Mouse (Mus musculus) lung, embryonic 14.5 days (tissue): ENCODE data around the gene Mettl1. TPM values are rescaled to one million over a fixed set of nuclear protein-coding genes. Genes with fewer than 3 reads are reported as not detected.

ENCODE experiments used
- ATAC-seq: fragments of 200-750 bp; cut with Nextera tagmentation; 2 replicates; pipeline ENCODE4 v1.8.0; 2017; ENCODE audit warnings: mild to moderate bottlenecking, moderate TSS enrichment, moderate library complexity; ENCODE audit not compliant: insufficient read depth
- DNase-seq: peaks from one replicate; pipeline ENCODE4 v3.0.0-alpha.2; 2015
- H3K27ac ChIP-seq: fragments of 300-500 bp; sonication (generic); 2 replicates; pipeline ENCODE4 v1.5.1; 2014; ENCODE audit warnings: low read depth, mild to moderate bottlenecking, moderate library complexity
- H3K27me3 ChIP-seq: fragments of 300-500 bp; sonication (generic); 2 replicates; pipeline ENCODE4 v1.6.1; 2014; ENCODE audit warnings: low read length, control low read depth; ENCODE audit not compliant: insufficient read depth
- H3K36me3 ChIP-seq: fragments of 300-500 bp; sonication (generic); 2 replicates; pipeline ENCODE4 v1.6.1; 2014; ENCODE audit warnings: control low read depth; ENCODE audit not compliant: insufficient read depth
- H3K4me1 ChIP-seq: fragments of 300-500 bp; sonication (generic); 2 replicates; pipeline ENCODE4 v1.6.1; 2014; ENCODE audit warnings: antibody characterized with exemption, control low read depth; ENCODE audit not compliant: insufficient read depth
- H3K4me2 ChIP-seq: fragments of 300-500 bp; sonication (generic); 2 replicates; pipeline ENCODE4 v1.6.1; 2014; ENCODE audit warnings: mild to moderate bottlenecking
- H3K4me3 ChIP-seq: fragments of 300-500 bp; sonication (generic); 2 replicates; pipeline ENCODE4 v1.5.1; 2014; ENCODE audit warnings: low read depth, low read length
- H3K9ac ChIP-seq: fragments of 300-500 bp; sonication (generic); 2 replicates; pipeline ENCODE4 v1.6.1; 2014
- H3K9me3 ChIP-seq: fragments of 300-500 bp; sonication (generic); 2 replicates; pipeline ENCODE4 v1.6.1; 2016; ENCODE audit warnings: low read depth, low read length, control low read depth
- CTCF ChIP-seq: IDR thresholded peaks from 2 replicates; pipeline ENCODE4 v1.5.1; 2016; ENCODE audit warnings: antibody characterized with exemption, low read depth
- WGBS: fragments of 180-500 bp; shearing (Covaris S2); extraction: QIAGEN DNeasy Blood & Tissue Kit; methylation state at CpG from one replicate; pipeline ENCODE4 v1.1.7; 2014; 5-methylcytosine and 5-hydroxymethylcytosine counted together
- polyA plus RNA-seq: library from polyadenylated mRNA; unstranded; fragments of >200 nt; fragmentation: Nextera tagmentation; extraction: Ambion mirVana; gene quantifications from 2 replicates; pipeline ENCODE4 v1.2.1, GENCODE M21; 2014

Mettl1 gene
- polyA plus RNA-seq, 1 experiment from 2014 or later, result 59.5 TPM

DNA sequence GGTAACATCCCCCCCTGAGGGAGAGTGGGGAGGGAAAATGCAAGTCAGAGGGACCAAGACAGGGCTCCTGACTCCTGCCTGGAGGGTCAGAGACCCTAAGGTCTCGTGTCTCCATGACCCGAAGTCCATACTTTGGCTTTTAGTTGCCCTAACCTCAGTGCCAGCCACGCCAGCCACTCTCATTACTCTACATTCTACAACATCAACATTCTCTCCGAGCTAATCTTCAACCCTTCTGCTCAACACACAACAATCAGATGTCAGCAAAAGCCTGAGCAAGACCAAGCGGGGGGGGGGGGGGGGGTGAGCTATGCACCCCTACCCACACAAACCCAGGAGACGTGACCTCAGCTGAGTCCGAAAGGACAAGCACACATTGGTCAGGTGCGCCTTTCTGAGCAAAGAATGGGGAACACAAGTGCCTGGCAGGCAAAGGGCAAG lies 7.9 kb upstream of the Mettl1 start:
- H3K4me3 ChIP-seq, result no peak overlapping the region
- TF ChIP-seq CTCF, result no peak
- H3K9me3 ChIP-seq, result no peaks in the 10 kb centered on the region
- 78% methylated on average over 8 of the region's 8 CpGs for WGBS
- H3K9ac ChIP-seq, result no peak overlapping the region
- H3K4me1 ChIP-seq, result no peaks in the 10 kb centered on the region
- H3K4me2 ChIP-seq, result no peak overlapping the region
- DNase-seq, result no peak
- no peaks in the 10 kb centered on the region for H3K27me3 ChIP-seq
- no peak overlapping the region for H3K27ac ChIP-seq
- H3K36me3 ChIP-seq, result peaks cover 11% of the 10 kb centered on the region
- ATAC-seq, result no peak

DNA sequence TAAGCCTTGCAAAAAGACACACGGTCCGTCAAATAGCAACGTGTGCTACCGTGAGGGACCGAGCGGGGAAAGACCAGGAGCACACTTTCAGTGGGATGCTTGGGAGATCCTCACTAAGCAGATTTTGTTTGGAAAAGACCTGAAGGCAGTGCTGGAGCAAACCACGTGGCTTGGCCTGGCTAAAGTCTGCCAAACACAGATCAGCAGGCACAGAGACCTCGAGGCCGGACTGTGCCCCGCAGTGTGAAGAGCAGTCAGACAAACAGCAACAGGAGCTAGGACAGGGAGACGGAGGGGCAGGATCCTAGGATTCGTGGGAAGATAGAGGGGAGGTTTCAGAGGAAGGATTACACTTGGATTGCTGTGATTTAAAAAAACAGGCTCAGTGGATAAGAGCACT lies 4.9 kb upstream of the Mettl1 start:
- H3K27ac ChIP-seq, result no peak overlapping the region
- no peak for TF ChIP-seq CTCF
- ATAC-seq (no peak), DNase-seq (no peak)
- WGBS, result 75% methylated on average over 12 of the region's 12 CpGs
- H3K9ac ChIP-seq, result no peak overlapping the region
- no peak overlapping the region for H3K4me2 ChIP-seq
- no peaks in the 10 kb centered on the region for H3K36me3 ChIP-seq
- H3K27me3 ChIP-seq, result peaks cover 5% of the 10 kb centered on the region
- H3K9me3 ChIP-seq, result no peaks in the 10 kb centered on the region
- no peak overlapping the region for H3K4me3 ChIP-seq
- no peaks in the 10 kb centered on the region for H3K4me1 ChIP-seq

DNA sequence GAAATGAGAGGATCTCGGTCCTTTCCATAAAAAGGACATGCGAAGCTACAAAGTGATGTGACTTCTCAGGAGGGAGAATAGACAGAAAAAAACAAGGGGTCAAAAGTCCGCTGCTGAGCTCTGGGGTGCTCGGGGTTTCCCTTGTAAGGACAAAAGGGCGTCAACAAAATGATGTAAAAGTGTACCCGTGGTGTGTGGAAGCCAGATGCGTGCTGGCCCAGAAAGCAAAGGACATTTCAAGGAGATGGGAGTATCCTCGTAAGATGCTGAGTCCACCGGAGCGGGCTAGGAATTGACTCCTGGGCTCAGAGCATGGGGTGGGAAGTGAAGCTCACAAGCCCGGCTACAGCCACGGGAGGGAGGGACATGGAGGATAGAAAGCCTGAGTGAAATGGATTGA lies 3.6 kb upstream of the Mettl1 start:
- H3K4me3 ChIP-seq, result no peak overlapping the region
- no peak overlapping the region for H3K27ac ChIP-seq
- peaks cover 4% of the 10 kb centered on the region; the same call in 1 of the 2 replicates for H3K4me1 ChIP-seq
- H3K27me3 ChIP-seq, result peaks cover 5% of the 10 kb centered on the region
- H3K4me2 ChIP-seq, result no peak overlapping the region
- 76% methylated on average over 12 of the region's 12 CpGs for WGBS
- DNase-seq (no peak), ATAC-seq (no peak)
- no peaks in the 10 kb centered on the region for H3K9me3 ChIP-seq
- no peaks in the 10 kb centered on the region for H3K36me3 ChIP-seq
- H3K9ac ChIP-seq, result no peak overlapping the region
- TF ChIP-seq CTCF, result no peak

DNA sequence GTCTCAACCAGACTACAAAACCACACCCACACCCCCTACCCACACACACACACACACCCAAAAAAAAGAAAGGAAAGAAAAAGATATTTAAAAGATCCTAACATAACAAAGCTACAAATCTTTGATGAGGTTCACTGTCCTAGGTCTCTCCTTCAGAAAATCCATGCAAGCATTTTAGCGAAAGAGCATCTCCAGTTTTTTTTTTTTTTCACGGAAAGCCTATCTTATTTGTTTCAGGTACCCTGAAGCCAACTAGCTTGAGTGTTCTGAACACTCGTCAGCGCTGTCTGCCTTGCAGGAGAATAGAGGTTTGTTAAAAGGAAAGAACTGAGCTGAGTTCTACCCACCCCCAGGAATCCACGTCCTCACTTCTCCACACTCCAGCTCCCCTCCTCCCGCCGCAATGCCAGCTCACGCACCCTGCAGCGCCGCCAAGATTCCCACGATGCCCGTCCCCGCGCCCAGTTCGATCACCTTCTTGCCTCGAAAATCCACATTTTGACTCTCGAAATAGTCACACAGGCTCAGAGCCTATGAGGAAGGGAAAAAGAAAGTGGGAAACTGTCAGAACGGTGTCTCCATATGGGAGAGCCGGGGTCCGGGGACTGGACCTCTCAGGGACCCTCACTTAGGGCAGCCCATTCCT lies 522 bp upstream of the Mettl1 start:
- peak; percentile 41 for DNase-seq
- Histone ChIP-seq H3K4me2 (peak overlapping the region; percentile 98), H3K9me3 (no peaks in the 10 kb centered on the region), H3K4me1 (peaks cover 6% of the 10 kb centered on the region; the same call in 1 of the 2 replicates), H3K27me3 (peaks cover 5% of the 10 kb centered on the region), H3K9ac (peak overlapping the region; percentile 68), H3K36me3 (peaks cover 18% of the 10 kb centered on the region), H3K4me3 (peak overlapping the region; percentile 77), H3K27ac (peak overlapping the region; percentile 42)
- no peak for TF ChIP-seq CTCF
- WGBS, result 1% methylated on average over 20 of the region's 20 CpGs
- no peak; the same call in 1 of the 2 replicates for ATAC-seq

DNA sequence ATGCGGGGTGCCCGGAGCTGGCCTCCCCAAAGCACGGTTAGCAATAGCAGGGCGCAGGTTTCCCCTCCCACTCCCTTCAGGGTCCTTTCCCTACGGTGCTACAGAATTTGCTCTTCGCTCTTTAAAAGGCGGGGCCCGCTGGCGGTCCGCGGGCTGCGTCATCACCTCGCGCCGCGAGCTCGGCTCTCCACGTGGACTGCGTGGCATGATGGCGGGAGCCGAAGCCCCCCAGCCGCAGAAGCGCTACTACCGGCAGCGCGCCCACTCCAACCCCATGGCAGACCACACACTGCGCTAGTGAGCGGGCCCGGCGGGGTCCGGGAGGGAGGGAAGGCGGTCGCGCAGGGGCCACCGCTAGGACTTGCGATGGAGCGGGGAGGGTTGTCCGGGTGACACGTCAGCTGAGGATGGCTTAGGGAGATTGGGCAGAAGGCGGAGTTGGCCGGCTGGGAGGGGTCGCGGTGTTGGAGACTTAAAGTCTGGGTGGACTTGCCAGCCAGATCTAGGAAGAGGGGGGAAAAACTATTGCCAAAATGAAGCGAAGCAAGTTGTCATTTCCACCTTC lies 642 bp downstream of the Mettl1 start:
- Histone ChIP-seq H3K36me3 (peaks cover 20% of the 10 kb centered on the region), H3K27ac (peak overlapping the region; percentile 75), H3K4me2 (peak overlapping the region; percentile 98), H3K9me3 (no peaks in the 10 kb centered on the region), H3K4me1 (peaks cover 6% of the 10 kb centered on the region; the same call in 1 of the 2 replicates), H3K4me3 (peak overlapping the region; percentile 77), H3K27me3 (peaks cover 5% of the 10 kb centered on the region), H3K9ac (peak overlapping the region; percentile 72)
- under 1% methylated on average over 44 of the region's 44 CpGs for WGBS
- ATAC-seq (peak; percentile 84), DNase-seq (peak; percentile 97)
- no peak for TF ChIP-seq CTCF

DNA sequence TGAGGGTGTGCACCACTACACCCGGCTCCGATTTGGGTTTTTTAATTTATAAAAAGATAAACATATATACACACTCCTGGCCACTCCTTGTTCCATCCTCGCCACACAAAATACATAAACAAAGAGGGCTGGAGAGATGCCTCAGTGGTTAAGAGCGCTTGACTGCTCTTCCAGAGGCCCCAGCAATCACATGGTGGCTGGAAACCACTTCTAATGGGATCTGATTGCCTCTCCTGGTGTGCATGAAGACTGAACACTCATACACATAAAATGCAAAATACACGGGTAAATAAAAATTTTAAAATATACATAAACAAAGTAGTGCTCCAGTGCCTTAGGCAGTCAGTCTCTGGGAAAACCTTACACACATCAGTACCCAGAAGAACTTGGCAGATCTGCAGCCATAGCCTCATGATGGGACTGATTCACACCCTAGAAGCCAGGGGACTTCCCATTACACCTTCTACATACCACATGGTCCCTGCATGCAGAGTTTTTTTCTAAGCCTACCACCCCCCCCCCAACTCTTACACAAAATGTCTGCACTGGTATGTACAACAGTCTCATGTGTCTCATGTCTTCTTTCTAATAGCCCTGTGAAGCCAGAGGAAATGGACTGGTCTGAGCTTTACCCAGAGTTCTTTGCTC lies 1.4 kb downstream of the Mettl1 start:
- H3K4me3 ChIP-seq, result peak overlapping the region; percentile 77
- peaks cover 8% of the 10 kb centered on the region for H3K27me3 ChIP-seq
- peaks cover 20% of the 10 kb centered on the region for H3K36me3 ChIP-seq
- DNase-seq (no peak), ATAC-seq (no peak)
- no peaks in the 10 kb centered on the region for H3K9me3 ChIP-seq
- H3K4me2 ChIP-seq, result peak overlapping the region; percentile 98
- H3K4me1 ChIP-seq, result peaks cover 6% of the 10 kb centered on the region; the same call in 1 of the 2 replicates
- no peak for TF ChIP-seq CTCF
- H3K9ac ChIP-seq, result peak overlapping the region; percentile 72
- peak overlapping the region; percentile 75 for H3K27ac ChIP-seq
- 12% methylated on average over 5 of the region's 5 CpGs for WGBS

DNA sequence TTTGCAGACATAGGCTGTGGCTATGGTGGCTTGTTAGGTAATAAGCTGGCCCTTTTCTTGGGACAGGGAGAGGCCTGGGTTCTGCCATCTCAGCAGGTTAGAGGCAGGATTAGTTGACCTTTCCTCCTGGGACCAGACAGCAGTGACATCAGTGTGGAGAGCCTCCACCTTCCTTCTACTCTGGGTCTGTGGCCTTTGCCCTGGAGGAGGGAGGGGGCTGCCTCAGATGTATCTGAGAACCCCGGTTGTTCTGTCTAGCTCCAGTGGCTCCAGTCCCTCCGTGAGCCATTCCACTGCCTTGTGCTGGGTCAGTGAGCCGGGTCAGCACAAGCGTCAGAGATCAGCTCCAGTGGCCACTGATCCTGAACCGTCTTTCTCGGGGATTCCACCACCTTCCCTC lies 2.0 kb downstream of the Mettl1 start:
- H3K36me3 ChIP-seq, result peaks cover 20% of the 10 kb centered on the region
- ATAC-seq, result no peak
- peaks cover 14% of the 10 kb centered on the region for H3K27me3 ChIP-seq
- no peak for DNase-seq
- H3K4me3 ChIP-seq, result no peak overlapping the region
- no peak for TF ChIP-seq CTCF
- peak overlapping the region; percentile 98; the same call in 1 of the 2 replicates for H3K4me2 ChIP-seq
- H3K27ac ChIP-seq, result no peak overlapping the region
- peaks cover 6% of the 10 kb centered on the region; the same call in 1 of the 2 replicates for H3K4me1 ChIP-seq
- no peak overlapping the region for H3K9ac ChIP-seq
- WGBS, result 86% methylated on average over 6 of the region's 6 CpGs
- no peaks in the 10 kb centered on the region for H3K9me3 ChIP-seq
